Mouse (Mus musculus) lung, embryonic 16.5 days (tissue): ENCODE measurements at regions not wholly inside any gene's neighbourhood (a gene's known extent, or its start where the extent isn't known, plus 50 kb on each side); places are given as distances from the start of the nearest gene placed in this dataset.

ENCODE experiments used
- ATAC-seq: fragments of 200-750 bp; cut with Nextera tagmentation; 2 replicates; pipeline ENCODE4 v1.8.0; 2017; ENCODE audit warnings: low read depth, mild to moderate bottlenecking, moderate library complexity
- H3K27ac ChIP-seq: fragments of 300-500 bp; sonication (generic); 2 replicates; pipeline ENCODE4 v1.5.1; 2014; ENCODE audit warnings: mild to moderate bottlenecking, control low read depth, low read length
- H3K27me3 ChIP-seq: fragments of 300-500 bp; sonication (generic); 2 replicates; pipeline ENCODE4 v1.6.1; 2014; ENCODE audit warnings: low read depth, low read length, mixed read lengths; ENCODE audit not compliant: control insufficient read depth, insufficient read depth
- H3K36me3 ChIP-seq: fragments of 300-500 bp; sonication (generic); 2 replicates; pipeline ENCODE4 v1.6.1; 2014; ENCODE audit warnings: low read length; ENCODE audit not compliant: control insufficient read depth, insufficient read depth
- H3K4me1 ChIP-seq: fragments of 300-500 bp; sonication (generic); replicated peaks from 2 replicates; pipeline ENCODE4 v1.6.1; 2014; ENCODE audit warnings: low read length, mixed read lengths; ENCODE audit not compliant: control insufficient read depth, insufficient read depth
- H3K4me2 ChIP-seq: fragments of 300-500 bp; sonication (generic); 2 replicates; pipeline ENCODE4 v1.6.1; 2014; ENCODE audit warnings: low read depth, low read length, control low read depth
- H3K4me3 ChIP-seq: fragments of 300-500 bp; sonication (generic); 2 replicates; pipeline ENCODE4 v1.5.1; 2014; ENCODE audit warnings: mild to moderate bottlenecking, low read length, control low read depth
- H3K9ac ChIP-seq: fragments of 300-500 bp; sonication (generic); 2 replicates; pipeline ENCODE4 v1.6.1; 2014; ENCODE audit warnings: low read length, control low read depth
- H3K9me3 ChIP-seq: fragments of 300-500 bp; sonication (generic); 2 replicates; pipeline ENCODE4 v1.6.1; 2016; ENCODE audit warnings: low read length; ENCODE audit not compliant: control insufficient read depth
- WGBS: fragments of 180-500 bp; shearing (Covaris S2); extraction: QIAGEN DNeasy Blood & Tissue Kit; methylation state at CpG from one replicate; pipeline ENCODE4 v1.1.7; 2014; 5-methylcytosine and 5-hydroxymethylcytosine counted together

DNA sequence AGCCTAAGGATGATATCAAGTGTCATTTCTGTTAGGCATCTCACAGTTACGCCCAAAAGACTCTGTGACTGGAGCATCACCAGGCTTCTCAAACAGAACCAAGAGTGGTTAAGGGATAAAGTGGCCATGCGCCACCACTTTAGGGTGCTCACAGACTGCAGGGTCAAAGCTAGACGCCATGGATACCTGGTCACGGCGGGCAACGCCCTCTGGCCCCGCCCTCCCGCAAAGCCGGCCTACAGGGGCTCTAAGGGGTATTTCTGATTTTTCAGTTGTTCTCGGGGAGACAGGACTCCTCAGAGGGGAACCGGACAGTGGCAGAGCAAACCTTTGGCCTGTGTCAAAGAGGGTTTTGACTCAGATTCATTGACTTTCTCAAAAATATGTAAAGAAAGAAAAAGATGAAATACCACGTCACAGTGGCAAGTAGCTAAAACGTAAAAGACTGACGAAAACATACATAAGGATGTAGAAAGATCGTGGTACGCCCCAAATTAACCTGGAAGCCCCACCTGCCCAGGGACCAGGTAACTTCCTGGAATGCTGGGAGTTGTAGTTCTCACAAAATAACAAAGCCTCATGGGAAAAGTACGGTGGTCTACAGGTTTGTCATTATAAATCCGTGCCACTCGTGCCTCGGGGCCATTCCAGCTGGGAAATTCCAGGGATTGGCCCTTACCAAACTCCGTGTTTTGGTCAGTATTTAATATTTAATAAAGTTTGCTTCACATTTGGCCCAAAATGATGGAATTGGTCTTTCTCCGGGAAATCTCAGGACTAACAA lies 116.1 kb upstream of the Arid2 start:
- peak overlapping the region; percentile 36 for H3K4me3 ChIP-seq
- H3K9me3 ChIP-seq: no peaks in the 10 kb centered on the region
- H3K27me3 ChIP-seq: peaks cover 5% of the 10 kb centered on the region; the same call in 1 of the 2 replicates
- H3K4me1 ChIP-seq: no peaks in the 10 kb centered on the region
- H3K27ac ChIP-seq: no peak overlapping the region
- WGBS: 6% methylated on average over 22 of the region's 22 CpGs
- ATAC-seq: peak; percentile 85
- peak overlapping the region; percentile 45 for H3K4me2 ChIP-seq
- peak overlapping the region; percentile 38 for H3K9ac ChIP-seq
- H3K36me3 ChIP-seq: no peaks in the 10 kb centered on the region

GRCm38 (mm10) chr15:96177911-96178310 lies 109.4 kb upstream of the Arid2 start:
- 77% methylated on average over 9 of the region's 9 CpGs for WGBS
- H3K9me3 ChIP-seq: no peaks in the 10 kb centered on the region

DNA sequence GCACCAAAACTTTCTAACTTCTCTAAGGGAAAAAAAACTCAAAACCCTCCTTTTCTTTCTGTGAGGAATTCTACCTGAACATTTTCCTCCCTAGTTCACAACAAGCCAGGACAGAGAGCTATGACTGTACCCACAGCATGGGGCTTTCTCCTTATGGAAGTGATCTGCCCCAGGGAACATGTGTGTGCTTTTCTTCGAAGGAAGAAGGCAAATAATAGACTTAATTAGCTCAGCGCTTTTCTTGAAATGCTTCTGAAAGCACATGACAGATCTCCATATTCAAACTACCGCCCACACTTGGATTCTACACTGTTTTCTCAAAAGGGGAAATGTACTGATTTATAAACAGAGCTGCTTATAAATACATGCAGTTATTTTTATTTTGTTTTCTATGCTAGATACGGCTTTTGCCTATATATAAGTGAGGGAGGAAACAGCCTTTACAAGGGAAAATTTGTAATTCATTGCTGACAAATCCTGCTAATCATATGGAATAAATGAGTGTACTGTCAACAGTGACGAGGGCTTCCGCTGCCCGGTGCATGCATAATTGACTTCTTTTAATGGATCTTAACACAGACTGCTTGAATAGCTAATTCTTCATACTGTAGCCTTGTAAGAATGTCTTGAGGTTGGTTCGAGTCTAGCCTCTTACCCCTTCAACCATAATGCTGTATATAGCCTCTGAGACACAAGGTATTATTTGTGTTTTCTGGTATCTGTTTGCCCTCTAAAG lies 108.8 kb upstream of the Arid2 start:
- Histone ChIP-seq H3K27ac (no peak overlapping the region), H3K9me3 (no peaks in the 10 kb centered on the region), H3K27me3 (no peaks in the 10 kb centered on the region), H3K36me3 (no peaks in the 10 kb centered on the region), H3K4me2 (no peak overlapping the region), H3K9ac (no peak overlapping the region), H3K4me3 (no peak overlapping the region), H3K4me1 (no peaks in the 10 kb centered on the region)
- WGBS: 81% methylated on average over 8 of the region's 8 CpGs
- ATAC-seq: no peak

More at GRCm38 (mm10) chr15:96177911-96178310, 109.4 kb upstream of the Arid2 start:
- no peak overlapping the region for H3K4me2 ChIP-seq
- H3K4me3 ChIP-seq: no peak overlapping the region
- no peaks in the 10 kb centered on the region for H3K36me3 ChIP-seq
- no peak overlapping the region for H3K27ac ChIP-seq
- ATAC-seq: no peak
- no peak overlapping the region for H3K9ac ChIP-seq
- no peaks in the 10 kb centered on the region for H3K4me1 ChIP-seq
- no peaks in the 10 kb centered on the region for H3K27me3 ChIP-seq

DNA sequence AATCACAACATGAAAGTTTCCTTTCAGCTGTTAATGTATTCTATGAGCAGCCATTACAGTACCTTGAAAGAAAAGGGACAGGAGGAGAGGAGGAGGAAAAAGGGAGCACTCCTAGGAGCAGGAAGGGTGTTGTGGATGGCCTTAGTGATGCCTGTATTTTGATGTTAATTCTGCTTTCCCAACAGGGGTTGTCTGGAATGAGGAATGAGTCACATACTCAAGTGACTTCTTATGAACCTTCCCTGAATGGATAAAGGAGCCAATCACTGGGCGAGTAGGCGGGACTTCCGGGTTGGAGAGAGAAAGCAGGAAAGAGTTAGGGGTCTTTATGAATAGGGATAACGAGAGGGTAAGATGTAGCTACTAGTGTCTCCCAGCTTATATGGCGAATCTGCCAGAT lies 107.8 kb upstream of the Arid2 start:
- H3K4me2 ChIP-seq: no peak overlapping the region

GRCm38 (mm10) chr15:96180036-96180435 lies 107.3 kb upstream of the Arid2 start:
- H3K9me3 ChIP-seq: no peaks in the 10 kb centered on the region
- ATAC-seq: no peak
- no peaks in the 10 kb centered on the region for H3K36me3 ChIP-seq
- no peaks in the 10 kb centered on the region for H3K27me3 ChIP-seq
- no peak overlapping the region for H3K27ac ChIP-seq
- no peaks in the 10 kb centered on the region for H3K4me1 ChIP-seq
- H3K4me3 ChIP-seq: no peak overlapping the region
- no peak overlapping the region for H3K9ac ChIP-seq
- H3K4me2 ChIP-seq: no peak overlapping the region
- 74% methylated on average over 5 of the region's 5 CpGs for WGBS

More for the DNA sequence above, 107.8 kb upstream of the Arid2 start:
- WGBS: 86% methylated on average over 5 of the region's 5 CpGs
- no peaks in the 10 kb centered on the region for H3K4me1 ChIP-seq
- H3K36me3 ChIP-seq: no peaks in the 10 kb centered on the region
- H3K9ac ChIP-seq: no peak overlapping the region
- no peak overlapping the region for H3K4me3 ChIP-seq
- no peak for ATAC-seq
- H3K27me3 ChIP-seq: no peaks in the 10 kb centered on the region
- no peak overlapping the region for H3K27ac ChIP-seq
- H3K9me3 ChIP-seq: no peaks in the 10 kb centered on the region

GRCm38 (mm10) chr15:96180977-96181376 lies 106.3 kb upstream of the Arid2 start:
- Histone ChIP-seq H3K36me3 (no peaks in the 10 kb centered on the region), H3K27ac (no peak overlapping the region), H3K9me3 (no peaks in the 10 kb centered on the region), H3K27me3 (no peaks in the 10 kb centered on the region), H3K4me3 (no peak overlapping the region), H3K4me2 (no peak overlapping the region), H3K4me1 (no peaks in the 10 kb centered on the region), H3K9ac (no peak overlapping the region)
- 80% methylated on average over 8 of the region's 8 CpGs for WGBS
- ATAC-seq: no peak

DNA sequence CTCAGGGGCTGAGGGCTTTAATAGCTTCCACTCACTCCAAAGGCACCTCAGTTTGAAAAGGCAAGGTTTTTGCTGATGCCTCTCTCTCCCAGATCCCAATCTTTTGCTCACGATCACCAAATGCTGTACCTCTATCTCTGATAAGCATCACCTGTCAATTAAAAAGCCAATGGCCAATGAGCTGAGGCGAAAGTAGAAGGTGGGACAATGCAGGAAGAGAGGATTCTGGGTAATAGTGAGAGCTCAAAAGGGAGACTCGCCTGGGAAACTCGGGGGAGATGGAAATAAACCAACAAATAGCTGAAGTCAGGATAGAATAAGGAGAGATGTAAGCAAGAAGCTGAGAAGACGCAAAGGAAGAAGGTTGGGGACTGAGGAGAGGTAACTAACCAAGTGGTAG lies 105.0 kb upstream of the Arid2 start:
- H3K27me3 ChIP-seq: no peaks in the 10 kb centered on the region
- H3K4me3 ChIP-seq: no peak overlapping the region
- ATAC-seq: no peak
- no peaks in the 10 kb centered on the region for H3K36me3 ChIP-seq
- H3K9me3 ChIP-seq: no peaks in the 10 kb centered on the region
- H3K27ac ChIP-seq: no peak overlapping the region
- no peak overlapping the region for H3K9ac ChIP-seq
- WGBS: 73% methylated on average over 5 of the region's 5 CpGs
- H3K4me2 ChIP-seq: no peak overlapping the region
- H3K4me1 ChIP-seq: no peaks in the 10 kb centered on the region

GRCm38 (mm10) chr15:96183069-96183468 lies 104.2 kb upstream of the Arid2 start:
- no peaks in the 10 kb centered on the region for H3K9me3 ChIP-seq
- no peak for ATAC-seq
- H3K36me3 ChIP-seq: no peaks in the 10 kb centered on the region
- H3K27me3 ChIP-seq: no peaks in the 10 kb centered on the region
- no peak overlapping the region for H3K4me3 ChIP-seq
- no peaks in the 10 kb centered on the region for H3K4me1 ChIP-seq
- 69% methylated on average over 4 of the region's 6 CpGs for WGBS
- H3K27ac ChIP-seq: no peak overlapping the region
- no peak overlapping the region for H3K9ac ChIP-seq
- no peak overlapping the region for H3K4me2 ChIP-seq

GRCm38 (mm10) chr15:96184666-96185065 lies 102.7 kb upstream of the Arid2 start:
- H3K4me2 ChIP-seq: no peak overlapping the region
- no peak for ATAC-seq
- H3K9ac ChIP-seq: no peak overlapping the region
- no peak overlapping the region for H3K4me3 ChIP-seq
- no peaks in the 10 kb centered on the region for H3K4me1 ChIP-seq
- no peaks in the 10 kb centered on the region for H3K36me3 ChIP-seq
- H3K9me3 ChIP-seq: no peaks in the 10 kb centered on the region
- H3K27me3 ChIP-seq: no peaks in the 10 kb centered on the region
- no peak overlapping the region for H3K27ac ChIP-seq
- WGBS: 68% methylated on average over 8 of the region's 8 CpGs
